Comparison of ENCODE assay signal across 8 mouse cellular contexts in genomic region chr9:75312008-75312407, GRCm38 (mm10). TPM values are rescaled to one million over a fixed set of nuclear protein-coding genes. Genes with fewer than 3 reads are reported as not detected.
A peak's percentile ranks its signal among the peaks of the same experiment; 100 is the strongest.
DNase-seq lines count a peak whose midpoint lies in the region; ATAC-seq lines count a peak whose summit lies in the region.

No protein-coding gene starts in this region.

- 23% methylated on average over 4 of the region's 4 CpGs for WGBS in large intestine, adult 2 months

- peak; percentile 86 for DNase-seq in 3T3-L1 (ENCODE audit: low read depth, low spot score)
- DNase-seq in c-Kit-positive CD71-negative TER-119-negative erythroid progenitor cells, embryonic 14.5 days (ENCODE audit: low read depth): peak; percentile 61
- peak; percentile 81 to 82 for DNase-seq in frontal cortex, postnatal 25 days (ENCODE audit: low spot score in 2 of 2)
- DNase-seq in large intestine, adult 2 months (ENCODE audit: low read depth, low spot score): peak; percentile 67
- DNase-seq in lung, postnatal 14 days: peak; percentile 87
- peak; percentile 49 for DNase-seq in skeletal muscle tissue, adult 2 months (ENCODE audit: low read depth, low spot score)

- ATAC-seq in CD4-positive, CD25-positive, alpha-beta regulatory T cell, adult 4 months: peak; percentile 33
- ATAC-seq in activated CD4-positive, CD25-positive, alpha-beta regulatory T cell, adult 4 months: no peak

RNA-seq across cellular contexts. Expression of gene Gnb5, which starts 5.9 kb away (rescaled TPM):
- 10 to 100 TPM in 1 of 2 experiments, 1 to 10 TPM in 1; 9.0 to 11.3 TPM for polyA plus RNA-seq in CD4-positive, CD25-positive, alpha-beta regulatory T cell, adult 4 months (2017; shearing (Covaris generic))
- 10.3 and 10.5 TPM in 2 replicates for polyA plus RNA-seq in large intestine, adult 2 months (2012; rRNA removed)
- polyA plus RNA-seq in activated CD4-positive, CD25-positive, alpha-beta regulatory T cell, adult 4 months (2017; shearing (Covaris generic)): 10 to 100 TPM in 1 of 2 experiments, 1 to 10 TPM in 1; 7.4 to 10.3 TPM

RNA-seq across cellular contexts. Expression of gene Bcl2l10, which starts 35.5 kb away (rescaled TPM):
- polyA plus RNA-seq in CD4-positive, CD25-positive, alpha-beta regulatory T cell, adult 4 months (2017; shearing (Covaris generic)): under 1 TPM in 1 of 2 experiments, not detected in 1; 0.27 TPM
- polyA plus RNA-seq in large intestine, adult 2 months (2012; rRNA removed): not detected in 2 replicates
- not detected for polyA plus RNA-seq in activated CD4-positive, CD25-positive, alpha-beta regulatory T cell, adult 4 months (2017; shearing (Covaris generic))
